Mouse (Mus musculus) T-helper 1 cell (primary cell): ENCODE measurements around the gene Prox1.

Source experiments
- in situ Hi-C: fragments of 300-600 bp; cut with MboI, MseI; formaldehyde crosslinking; loops from one replicate; pipeline ENCODE4 v1.15.1; 2025; ENCODE audit warnings: high pct_unique_total_duplicates

The Prox1 gene

DNA sequence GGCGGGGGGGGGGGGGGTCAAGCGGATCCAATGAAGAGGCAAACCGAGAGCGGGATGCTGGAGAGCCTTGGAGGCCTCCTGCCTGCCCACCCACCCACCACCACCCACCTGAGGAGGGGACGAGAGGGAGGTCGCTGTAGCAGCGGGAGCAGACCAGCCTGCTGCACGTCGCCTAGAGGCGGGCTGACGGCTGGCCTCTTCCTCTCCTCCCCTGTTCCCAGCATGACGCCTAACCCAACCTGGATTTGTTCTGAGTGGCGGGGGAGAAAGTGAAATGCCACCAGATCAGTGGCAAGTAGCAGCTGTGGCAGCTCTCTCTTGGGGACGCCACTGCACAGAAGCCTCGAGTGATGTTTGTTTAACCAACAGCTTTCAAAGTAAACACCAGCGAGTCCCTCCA lies 3.1 kb upstream of the Prox1 start:
- in situ Hi-C loops, result no loop called here

DNA sequence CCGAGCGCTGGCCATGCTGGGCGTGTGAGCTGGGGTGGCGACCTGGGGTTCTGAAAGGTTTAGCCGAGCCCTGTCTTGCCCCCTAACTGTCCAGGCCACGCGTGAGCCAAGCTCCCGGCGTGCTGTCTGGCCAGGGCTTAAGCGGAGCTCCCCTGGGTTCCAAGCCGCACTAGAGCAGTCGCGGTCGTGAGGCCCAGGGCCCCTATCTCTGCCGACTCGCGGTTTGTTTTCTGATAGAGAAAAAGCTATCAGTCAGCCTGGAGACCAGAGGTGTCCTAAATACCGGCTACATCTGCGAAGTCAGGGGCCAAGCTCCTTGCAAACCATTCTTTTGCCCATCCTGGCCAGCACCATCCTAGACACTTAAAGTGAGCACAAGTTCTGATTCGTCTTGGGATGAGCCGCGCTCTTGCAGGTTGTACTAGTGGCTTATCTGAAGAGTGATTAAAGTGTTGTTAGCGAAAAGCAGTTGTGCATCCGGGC lies 2.5 kb upstream of the Prox1 start:
- in situ Hi-C loops, result no loop called here

- in situ Hi-C loops, result no loop called here
These were observed 1.9 kb upstream of the Prox1 start for GRCm38 (mm10) chr1:190172311-190172978.

- in situ Hi-C loops, result no loop called here
These were observed 1.2 kb upstream of the Prox1 start for GRCm38 (mm10) chr1:190171750-190172149.

DNA sequence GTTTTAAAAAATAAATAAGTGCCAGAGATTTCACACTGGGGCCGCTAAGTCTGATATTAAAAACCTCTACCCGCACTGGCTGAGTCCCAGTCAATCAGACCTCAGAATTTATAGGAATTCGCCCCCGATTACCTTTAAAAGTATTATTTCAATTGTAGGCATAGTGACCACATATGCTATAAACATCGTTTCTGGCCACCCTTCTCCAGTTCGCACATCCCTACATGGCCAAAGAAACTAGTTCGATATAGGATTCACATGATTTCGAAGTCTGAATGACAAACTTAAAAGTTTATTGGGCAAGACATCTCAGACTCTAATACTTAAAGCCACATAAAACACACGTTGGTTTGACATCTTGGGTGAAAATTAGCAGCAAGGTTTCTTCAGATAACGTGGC lies 827 bp upstream of the Prox1 start:
- in situ Hi-C loops, result no loop called here

DNA sequence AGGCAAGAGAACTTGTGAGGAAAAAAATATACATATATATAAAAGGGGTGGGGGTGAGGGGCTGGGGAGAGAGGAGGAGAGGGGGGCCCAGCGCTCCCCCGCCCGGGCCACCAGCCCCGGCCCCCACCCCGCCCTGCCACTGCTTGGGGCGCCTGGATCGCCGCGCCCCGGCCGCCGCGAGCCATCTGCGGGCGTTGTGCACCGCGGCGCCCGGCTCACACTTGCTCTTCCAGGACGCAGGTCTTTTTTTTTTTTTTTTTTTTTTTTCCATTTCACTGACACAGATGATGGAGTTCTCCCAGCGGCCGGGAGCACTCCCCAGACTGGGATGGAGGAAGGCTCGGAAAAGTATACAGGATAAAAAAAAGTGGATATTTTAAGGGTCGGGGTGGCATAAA lies 304 bp upstream of the Prox1 start:
- in situ Hi-C loops, result no loop called here

- in situ Hi-C loops, result no loop called here
These were observed 1.5 kb downstream of the Prox1 start for GRCm38 (mm10) chr1:190168761-190169671.

DNA sequence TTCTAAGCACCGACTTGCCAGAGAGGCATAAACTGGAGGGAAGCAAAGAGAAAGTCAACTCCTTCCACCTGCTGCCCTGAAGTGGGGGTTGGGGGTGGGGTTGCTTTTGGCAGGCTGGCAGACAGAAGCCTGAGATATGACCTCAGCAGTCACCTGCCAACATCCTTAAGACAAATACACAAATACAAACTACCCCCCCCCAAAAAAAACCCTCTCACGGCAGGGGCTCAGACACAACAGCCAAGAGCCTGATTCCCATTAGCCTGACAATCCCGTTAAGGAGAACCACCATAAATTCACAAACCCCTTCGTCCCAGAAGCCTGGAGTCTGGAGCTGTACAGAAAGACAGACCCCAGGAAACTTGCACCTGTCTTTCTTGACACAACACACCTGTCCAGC lies 2.4 kb downstream of the Prox1 start:
- in situ Hi-C loops, result no loop called here

DNA sequence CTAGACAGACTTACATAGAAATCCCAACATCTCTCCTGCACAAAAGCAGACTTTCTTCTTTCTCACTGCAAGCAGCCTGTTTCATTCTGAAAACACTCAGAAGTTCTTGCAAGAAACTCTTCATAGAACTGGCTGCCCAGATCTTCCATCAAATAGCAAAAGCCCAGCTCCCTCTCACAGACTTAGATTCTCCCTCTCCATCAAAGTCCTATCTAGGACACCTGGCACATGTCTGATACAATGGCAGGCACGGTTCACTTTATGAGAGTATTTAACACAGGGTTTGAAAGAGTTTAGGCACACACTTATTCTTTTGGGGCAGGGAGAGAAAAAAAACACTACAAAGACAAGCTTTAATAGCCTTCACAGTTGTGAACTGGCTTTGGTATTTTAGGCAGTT lies 2.9 kb downstream of the Prox1 start:
- in situ Hi-C loops, result no loop called here

DNA sequence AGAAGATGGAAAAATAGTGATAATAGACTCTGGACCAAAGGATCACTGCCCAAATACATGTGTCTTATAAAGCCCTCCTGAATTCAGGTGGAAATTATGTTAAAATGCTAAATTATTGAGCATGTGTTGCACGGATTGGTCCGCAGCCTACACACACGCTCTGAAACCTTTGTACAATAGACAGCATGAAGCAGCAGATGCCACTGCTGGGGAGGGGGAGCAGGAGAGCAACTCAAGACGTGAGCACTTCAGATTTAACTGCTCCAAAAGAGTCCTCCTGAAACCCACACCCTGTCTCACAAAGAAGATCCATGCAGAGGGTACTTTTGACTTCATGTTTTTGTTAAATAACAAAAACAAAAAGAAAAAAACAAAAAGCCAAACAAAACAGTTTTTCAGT lies 5.0 kb downstream of the Prox1 start:
- in situ Hi-C loops, result no loop called here

DNA sequence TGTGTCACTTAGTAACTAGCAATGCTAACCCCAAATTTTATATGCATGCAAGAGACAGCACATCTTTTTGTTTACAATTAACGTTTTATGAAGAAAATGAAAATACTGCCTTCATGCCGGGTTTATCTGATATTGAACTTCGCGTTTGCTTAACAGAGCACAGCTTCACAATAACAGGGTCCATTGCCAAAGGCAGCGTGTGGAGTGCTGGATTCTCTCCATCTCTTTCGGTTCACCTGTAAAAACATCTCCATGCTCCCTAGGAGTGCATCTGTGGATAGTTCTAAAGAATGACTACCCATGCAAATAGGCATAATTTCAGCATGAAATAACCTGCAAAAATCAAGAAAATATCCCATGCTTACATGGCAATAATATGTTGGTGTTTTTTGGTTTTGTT lies 7.0 kb downstream of the Prox1 start:
- in situ Hi-C loops, result no loop called here

GRCm38 (mm10) chr1:190161708-190162465 lies 8.6 kb downstream of the Prox1 start:
- in situ Hi-C loops, result no loop called here

- in situ Hi-C loops, result no loop called here
These were observed 9.2 kb downstream of the Prox1 start for GRCm38 (mm10) chr1:190161288-190161687.

GRCm38 (mm10) chr1:190159457-190159856 lies 11.1 kb downstream of the Prox1 start:
- in situ Hi-C loops, result no loop called here

DNA sequence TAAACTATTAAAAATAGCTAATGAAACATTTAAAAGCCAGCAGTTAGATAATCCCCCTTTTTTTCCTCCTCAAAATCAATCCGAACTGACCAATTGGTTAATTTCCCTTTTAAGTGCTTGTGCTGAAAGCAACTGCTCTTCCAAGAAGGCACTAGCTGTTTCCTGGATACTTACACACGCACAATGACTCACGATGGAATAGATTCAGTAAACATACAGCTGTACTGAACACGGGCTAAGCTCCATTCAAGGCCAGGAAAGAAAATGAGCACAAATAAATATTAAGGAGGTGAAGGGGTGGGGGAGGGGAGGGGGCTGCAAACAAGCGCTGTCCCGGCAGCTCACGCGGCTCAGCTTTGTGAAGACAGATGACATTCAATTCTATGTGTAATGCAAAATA lies 14.8 kb downstream of the Prox1 start:
- in situ Hi-C loops, result no loop called here

- in situ Hi-C loops, result no loop called here
These were observed 15.5 kb downstream of the Prox1 start for GRCm38 (mm10) chr1:190155021-190155420.

DNA sequence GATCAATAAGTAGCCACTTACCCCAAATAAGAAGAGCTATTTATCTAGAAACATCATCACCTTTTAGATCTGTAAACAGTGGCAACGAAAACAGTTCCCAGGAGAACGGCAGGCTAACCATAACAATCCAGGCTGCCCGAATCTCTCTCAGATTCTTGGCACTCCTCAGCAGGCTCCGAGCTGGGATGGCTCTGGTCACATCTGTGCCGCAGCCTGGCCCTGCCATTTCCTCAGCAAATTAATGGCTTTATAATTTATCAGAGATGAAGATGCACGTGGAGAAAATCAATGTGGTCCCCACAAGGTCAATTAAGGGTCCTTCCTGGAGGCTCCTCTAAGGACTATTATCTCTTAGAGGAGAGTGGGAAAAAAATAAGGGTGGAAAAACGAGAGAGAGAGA lies 16.2 kb downstream of the Prox1 start:
- in situ Hi-C loops, result no loop called here

DNA sequence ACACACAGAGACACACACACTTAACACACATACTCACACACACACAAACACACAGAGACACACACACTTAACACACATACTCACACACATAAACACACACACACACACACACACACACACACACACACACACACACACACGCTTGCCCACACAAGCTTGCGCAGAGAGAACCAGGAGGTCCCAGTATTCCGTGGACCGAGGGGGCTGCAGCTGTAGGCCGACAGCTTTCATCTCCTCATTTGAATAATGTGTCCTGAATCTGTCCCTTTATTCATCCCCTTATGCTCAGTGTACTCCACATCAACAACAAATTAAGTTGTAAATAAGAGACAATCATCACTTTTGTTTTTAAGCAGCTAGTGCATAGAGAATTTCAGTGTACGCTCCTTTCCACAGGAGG lies 17.9 kb downstream of the Prox1 start:
- in situ Hi-C loops, result no loop called here

GRCm38 (mm10) chr1:190149233-190149741 lies 21.2 kb downstream of the Prox1 start:
- in situ Hi-C loops, result no loop called here

DNA sequence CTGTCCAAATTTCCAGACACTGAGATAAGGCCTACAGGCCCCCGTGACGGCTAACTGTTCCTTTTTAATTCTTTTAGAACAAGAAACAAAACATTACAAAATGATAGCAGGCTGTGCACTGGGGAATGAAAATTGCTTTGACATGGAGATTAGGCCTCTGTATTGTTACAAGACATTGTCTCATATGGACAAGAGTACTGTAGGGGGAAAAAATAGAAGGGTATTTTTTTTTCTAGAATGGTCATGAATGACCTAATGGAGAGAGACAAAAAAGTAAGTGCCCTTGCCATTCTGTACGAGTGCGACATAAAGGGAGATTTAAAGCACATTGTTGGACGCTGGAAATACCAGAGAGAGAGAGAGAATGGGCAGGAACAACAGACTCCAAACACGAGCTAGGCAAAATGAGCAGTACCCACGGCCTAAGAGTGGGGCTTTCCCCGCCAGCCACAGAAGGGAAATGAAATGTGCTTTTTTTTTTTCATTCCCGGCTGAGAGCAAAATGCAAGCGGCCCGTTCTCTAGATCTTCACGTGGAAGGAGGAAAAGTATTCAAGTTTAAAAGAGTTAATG lies 21.8 kb downstream of the Prox1 start:
- in situ Hi-C loops, result no loop called here

DNA sequence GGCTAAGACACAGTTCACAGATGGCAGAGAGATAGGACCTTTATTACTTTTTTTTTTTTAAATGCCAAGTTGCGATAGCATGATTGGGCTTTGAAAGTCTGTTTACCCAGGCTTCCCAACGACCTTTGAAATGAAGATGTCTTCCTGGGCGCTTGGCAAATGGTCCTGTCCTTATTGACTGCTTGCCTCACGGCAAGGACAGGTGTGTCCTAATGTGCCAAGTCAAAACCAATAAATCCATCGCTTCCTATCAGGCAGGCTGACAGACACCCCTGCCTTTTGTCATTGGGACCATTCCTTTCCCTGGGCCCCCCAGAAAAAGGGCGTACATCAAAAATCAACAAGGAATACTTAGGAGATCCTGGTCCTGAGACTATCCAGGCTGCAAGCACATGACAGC lies 22.7 kb downstream of the Prox1 start:
- in situ Hi-C loops, result no loop called here

DNA sequence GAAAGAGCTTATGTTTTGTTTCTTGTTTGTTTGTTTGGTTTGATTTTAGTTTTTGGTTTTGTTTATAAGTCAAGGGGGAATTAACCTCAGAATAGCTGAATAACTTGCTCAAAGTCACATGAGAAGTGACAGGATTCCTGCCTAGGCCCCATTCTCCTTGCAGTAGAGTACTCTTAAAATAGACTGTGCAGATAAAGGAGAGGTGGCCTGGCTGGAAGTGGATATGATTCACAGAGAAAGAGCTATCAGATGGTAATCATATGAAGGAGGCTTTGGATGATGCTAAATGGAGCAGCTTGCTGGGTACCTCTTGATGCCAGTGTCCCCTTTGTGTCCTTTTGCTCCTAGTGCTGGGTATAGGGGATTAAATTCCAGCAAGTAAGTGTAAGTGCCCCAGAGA lies 26.1 kb downstream of the Prox1 start:
- in situ Hi-C loops, result no loop called here
